Mouse (Mus musculus) CH12.LX (cell line): ENCODE results near the gene Adsl. TPM values are rescaled to one million over a fixed set of nuclear protein-coding genes. Genes with fewer than 3 reads are reported as not detected.

Source experiments
- DNase-seq: peaks from one replicate; pipeline ENCODE4 v3.0.0-alpha.2; 2013; ENCODE audit errors: extremely low read depth
- H3K27ac ChIP-seq: 2 replicates; pipeline ENCODE4 v1.5.1; 2012; ENCODE audit warnings: low read depth, mild to moderate bottlenecking, control low read depth, moderate library complexity; ENCODE audit not compliant: insufficient read depth
- H3K27me3 ChIP-seq: replicated peaks from 2 replicates; pipeline ENCODE3; 2012; ENCODE audit warnings: inconsistent platforms
- H3K36me3 ChIP-seq, 2 experiments: replicated peaks in 1 of 2; 2 replicates each; pipeline versions ENCODE3 to v1.6.1; 2012; ENCODE audit warnings: inconsistent platforms in 1 of 2, low read length in 1 of 2, mild to moderate bottlenecking in 1 of 2, mixed read lengths in 1 of 2, moderate library complexity in 1 of 2; ENCODE audit not compliant: control insufficient read depth in 1 of 2, insufficient read depth in 1 of 2
- H3K4me1 ChIP-seq, 2 experiments: 2 replicates each; pipeline ENCODE4 v1.6.1; 2012; ENCODE audit warnings: inconsistent platforms in 1 of 2, moderate library complexity in 1 of 2; ENCODE audit not compliant: insufficient read depth in 2 of 2, control insufficient read depth in 1 of 2
- H3K4me2 ChIP-seq: 2 replicates; pipeline ENCODE4 v1.6.1; 2012; ENCODE audit warnings: low read depth, mild to moderate bottlenecking, control low read depth; ENCODE audit not compliant: poor library complexity, insufficient read depth, severe bottlenecking
- H3K4me3 ChIP-seq, 3 experiments: fragments of 150-350 bp in 1 of 3; sonication (generic) in 1 of 3; replicated peaks in 1 of 3; 2 replicates each; pipeline versions ENCODE3 to v1.5.1; 2011 to 2012; ENCODE audit warnings: low read depth in 2 of 3, low read length in 2 of 3, mild to moderate bottlenecking in 2 of 3, moderate library complexity in 2 of 3, control low read depth in 1 of 3, improper control_type of control experiment in 1 of 3, inconsistent platforms in 1 of 3, mixed read lengths in 1 of 3; ENCODE audit not compliant: poor library complexity in 1 of 3
- H3K79me2 ChIP-seq: replicated peaks from 2 replicates; pipeline ENCODE4 v1.6.1; 2012; ENCODE audit warnings: mild to moderate bottlenecking, moderate library complexity; ENCODE audit not compliant: control insufficient read depth, poor library complexity, insufficient read depth, severe bottlenecking; ENCODE audit errors: extremely low read depth
- H3K9ac ChIP-seq: 2 replicates; pipeline ENCODE4 v1.6.1; 2012; ENCODE audit warnings: low read depth, mild to moderate bottlenecking, control low read depth, moderate library complexity; ENCODE audit not compliant: insufficient read depth
- H3K9me3 ChIP-seq: replicated peaks from 2 replicates; pipeline ENCODE3; 2012; ENCODE audit warnings: low read length, inconsistent platforms, mixed read lengths
- BHLHE40 ChIP-seq: IDR thresholded peaks from 2 replicates; pipeline ENCODE4 v1.6.1; 2011; ENCODE audit warnings: mild to moderate bottlenecking, low read depth, low read length, improper control_type of control experiment
- CTCF ChIP-seq, 2 experiments: IDR thresholded peaks in 1 of 2; conservative IDR thresholded peaks in 1 of 2; 2 replicates each; pipeline ENCODE4 v1.5.1; 2011 to 2012; ENCODE audit warnings: low read depth in 2 of 2, low read length in 2 of 2, improper control_type of control experiment in 1 of 2, inconsistent platforms in 1 of 2, mild to moderate bottlenecking in 1 of 2, moderate library complexity in 1 of 2
- E2F4 ChIP-seq: IDR thresholded peaks from 2 replicates; pipeline ENCODE4 v1.6.1; 2011; ENCODE audit warnings: low read depth, low read length, improper control_type of control experiment; ENCODE audit not compliant: insufficient replicate concordance
- ELF1 ChIP-seq: IDR thresholded peaks from 2 replicates; pipeline ENCODE4 v1.6.1; 2014; ENCODE audit warnings: low read depth, mild to moderate bottlenecking, inconsistent platforms, low read length, improper control_type of control experiment
- EP300 ChIP-seq: IDR thresholded peaks from 2 replicates; pipeline ENCODE4 v1.6.1; 2011; ENCODE audit warnings: low read length, improper control_type of control experiment
- HCFC1 ChIP-seq: IDR thresholded peaks from 2 replicates; pipeline ENCODE4 v1.6.1; 2012; ENCODE audit warnings: low read depth, mild to moderate bottlenecking, inconsistent platforms, low read length, improper control_type of control experiment
- IRF4 ChIP-seq: IDR thresholded peaks from 2 replicates; pipeline ENCODE4 v1.6.1; 2014; ENCODE audit warnings: low read depth, mild to moderate bottlenecking, inconsistent platforms, low read length, improper control_type of control experiment
- JUN ChIP-seq: IDR thresholded peaks from 2 replicates; pipeline ENCODE4 v1.6.1; 2011; ENCODE audit warnings: low read depth, mild to moderate bottlenecking, low read length, improper control_type of control experiment, moderate library complexity; ENCODE audit not compliant: insufficient read depth
- KAT2A ChIP-seq: IDR thresholded peaks from 2 replicates; pipeline ENCODE4 v1.6.1; 2012; ENCODE audit warnings: low read length, improper control_type of control experiment, inconsistent platforms; ENCODE audit not compliant: insufficient replicate concordance
- MAFK ChIP-seq: IDR thresholded peaks from 2 replicates; pipeline ENCODE4 v1.6.1; 2011; ENCODE audit warnings: low read length, improper control_type of control experiment; ENCODE audit not compliant: insufficient replicate concordance
- MAZ ChIP-seq: IDR thresholded peaks from 2 replicates; pipeline ENCODE4 v1.6.1; 2012; ENCODE audit warnings: low read depth, mild to moderate bottlenecking, inconsistent platforms, low read length, improper control_type of control experiment, moderate library complexity
- MEF2A ChIP-seq: IDR thresholded peaks from 2 replicates; pipeline ENCODE4 v1.6.1; 2014; ENCODE audit warnings: low read depth, mild to moderate bottlenecking, inconsistent platforms, low read length, improper control_type of control experiment, borderline replicate concordance
- MXI1 ChIP-seq: IDR thresholded peaks from 2 replicates; pipeline ENCODE4 v1.6.1; 2011; ENCODE audit warnings: mild to moderate bottlenecking, low read depth, low read length, improper control_type of control experiment
- MYC ChIP-seq: IDR thresholded peaks from 2 replicates; pipeline ENCODE4 v1.6.1; 2011; ENCODE audit warnings: low read depth, mild to moderate bottlenecking, improper control_type of control experiment, low read length
- NRF1 ChIP-seq: IDR thresholded peaks from 2 replicates; pipeline ENCODE4 v1.6.1; 2014; ENCODE audit warnings: low read depth, mild to moderate bottlenecking, inconsistent platforms, low read length, improper control_type of control experiment, moderate library complexity
- POLR2AphosphoS2 ChIP-seq: IDR thresholded peaks from 2 replicates; pipeline ENCODE4 v1.6.1; 2011; ENCODE audit warnings: low read depth, low read length, improper control_type of control experiment
- RAD21 ChIP-seq: IDR thresholded peaks from 2 replicates; pipeline ENCODE4 v1.6.1; 2011; ENCODE audit warnings: low read depth, mild to moderate bottlenecking, low read length, improper control_type of control experiment, moderate library complexity
- RCOR1 ChIP-seq: conservative IDR thresholded peaks from 2 replicates; pipeline ENCODE4 v1.6.1; 2012; ENCODE audit warnings: low read depth, mild to moderate bottlenecking, inconsistent platforms, low read length, improper control_type of control experiment
- SMC3 ChIP-seq: IDR thresholded peaks from 2 replicates; pipeline ENCODE4 v1.6.1; 2011; ENCODE audit warnings: low read depth, low read length, improper control_type of control experiment
- USF1 ChIP-seq: IDR thresholded peaks from 2 replicates; pipeline ENCODE4 v1.6.1; 2014; ENCODE audit warnings: low read depth, mild to moderate bottlenecking, inconsistent platforms, low read length, improper control_type of control experiment
- ZKSCAN1 ChIP-seq: IDR thresholded peaks from 2 replicates; pipeline ENCODE4 v1.6.1; 2012; ENCODE audit warnings: low read depth, inconsistent platforms, low read length, improper control_type of control experiment, borderline replicate concordance
- ZMIZ1 ChIP-seq: IDR thresholded peaks from 2 replicates; pipeline ENCODE4 v1.6.1; 2012; ENCODE audit warnings: low read depth, mild to moderate bottlenecking, inconsistent platforms, low read length, improper control_type of control experiment
- ZNF384 ChIP-seq: IDR thresholded peaks from 2 replicates; pipeline ENCODE4 v1.6.1; 2012; ENCODE audit warnings: low read depth, low read length, improper control_type of control experiment, inconsistent platforms
- dilution Hi-C: fragments of 300-500 bp; cut with MboI; formaldehyde crosslinking; loops from 2 replicates; pipeline ENCODE4 v1.14.3; 2020; ENCODE audit warnings: low sequenced_read_pairs; ENCODE audit not compliant: extremely low pct_unique_long_range_greater_than_20kb, extremely low pct_ligation_motif_present
- in situ Hi-C: fragments of 300-500 bp; cut with MboI; formaldehyde crosslinking; loops from 3 replicates; pipeline ENCODE4 v1.14.3; 2019; ENCODE audit warnings: low sequenced_read_pairs, low pct_ligation_motif_present, low pct_unique_long_range_greater_than_20kb, mixed read lengths
- polyA plus RNA-seq: library from polyadenylated mRNA; unstranded; fragments of >175 nt; gene quantifications from 2 replicates; pipeline ENCODE4 v1.2.1, GENCODE M21; 2012; ENCODE audit warnings: low read depth; ENCODE audit not compliant: insufficient read length
- total RNA-seq, 2 experiments: library from RNA; depleted of rRNA; stranded (reverse); fragments of 300-350 nt in 1 of 2; fragments of >200 nt in 1 of 2; gene quantifications; 2 replicates each; pipeline ENCODE4 v1.2.3; 2012 to 2014

The Adsl gene
- total and polyA plus RNA-seq, 3 experiments, result 226 to 356 (median 276) TPM

GRCm38 (mm10) chr15:80941468-80942040 lies 6.7 kb upstream of the Adsl start:
- Histone ChIP-seq H3K9me3 (no peaks in the 10 kb centered on the region), H3K27ac (no peak overlapping the region), H3K79me2 (no peaks in the 10 kb centered on the region), H3K4me1 (peaks cover 21 to 60% of the 10 kb centered on the region in 2 experiments), H3K4me3 (no peak overlapping the region), H3K9ac (no peak overlapping the region), H3K4me2 (no peak overlapping the region), H3K36me3 (peaks cover 6 to 18% of the 10 kb centered on the region in 2 experiments), H3K27me3 (no peaks in the 10 kb centered on the region)
- dilution Hi-C loops (no loop called here), in situ Hi-C loops (loop anchor here (10.0 kb wide), 1 partner anchor 237 kb away; no protein-coding TSS in a partner anchor)
- TF ChIP-seq KAT2A (no peak), E2F4 (no peak), SMC3 (no peak), MAZ (no peak), RCOR1 (no peak), MXI1 (no peak), ZKSCAN1 (no peak), EP300 (no peak), MYC (no peak), CTCF (conservative IDR thresholded peaks at IDR 0.05 in 1 of 2, IDR thresholded peaks at IDR 0.05 in 1 of 2; ENCODE audit: low read depth in 2 of 2, low read length in 2 of 2) (no peak), POLR2AphosphoS2 (no peak), RAD21 (no peak; the same call in none of the 2 replicates), ZMIZ1 (no peak), ZNF384 (no peak), BHLHE40 (no peak), HCFC1 (no peak), ELF1 (no peak), JUN (no peak), USF1 (no peak)
- DNase-seq, result no peak

- no peak overlapping the region for H3K4me3 ChIP-seq
- no peaks in the 10 kb centered on the region for H3K9me3 ChIP-seq
- in situ Hi-C loops, result loop anchor here (10.0 kb wide), 1 partner anchor 241 kb away; no protein-coding TSS in a partner anchor
- peaks cover 23% of the 10 kb centered on the region for H3K79me2 ChIP-seq
- H3K9ac ChIP-seq, result no peak overlapping the region
- H3K36me3 ChIP-seq, result peaks cover 6 to 26% of the 10 kb centered on the region in 2 experiments
- H3K27me3 ChIP-seq, result no peaks in the 10 kb centered on the region
- no peak overlapping the region for H3K27ac ChIP-seq
- dilution Hi-C loops, result no loop called here
- H3K4me1 ChIP-seq, result peaks cover 14 to 39% of the 10 kb centered on the region in 2 experiments
- TF ChIP-seq MAFK (peak; percentile 65; the same call in 1 of the 2 replicates), CTCF (conservative IDR thresholded peaks at IDR 0.05 in 1 of 2, IDR thresholded peaks at IDR 0.05 in 1 of 2; ENCODE audit: low read depth in 2 of 2, low read length in 2 of 2) (peak in 1 of 2 experiments; percentile 68; a peak in 2 of 4 replicates), SMC3 (peak; percentile 39), NRF1 (no peak), RAD21 (peak; percentile 60), IRF4 (0 out of 2 replicates have a peak, but pooled peaks have one; percentile 30), MEF2A (no peak)
- peak; percentile 77 for DNase-seq
- H3K4me2 ChIP-seq, result no peak overlapping the region
Measured at GRCm38 (mm10) chr15:80945851-80946250, 2.4 kb upstream of the Adsl start.
